11 mouse cellular contexts compared by ENCODE assay signal in genomic region chr4:13364755-13365154, GRCm38 (mm10).
DNase-seq lines count a peak whose midpoint lies in the region; ATAC-seq and TF ChIP-seq lines count a peak whose summit lies in the region.
"Had no signal": no experiment of that assay in that cellular context is flagged by ENCODE, and none has a peak within 500 bp of the region (broad histone marks: within the 10 kb centered on the region; RNA-seq: fewer than 3 reads in every experiment).

No protein-coding gene starts in this region.

- 45% methylated on average over 2 of the region's 2 CpGs for WGBS in liver, embryonic 11.5 days

- H3K36me3 ChIP-seq in liver, embryonic 11.5 days (ENCODE audit: control insufficient read depth, insufficient read depth, low read length) = no peaks in the 10 kb centered on the region
- H3K36me3 ChIP-seq in myocyte (ENCODE audit: control insufficient read depth, insufficient read depth) = no peaks in the 10 kb centered on the region
- H3K36me3 ChIP-seq: neural tube, embryonic 12.5 days had no signal

- TF ChIP-seq CTCF in embryonic fibroblast, embryonic 13.5 days (IDR thresholded peaks at IDR 0.05; ENCODE audit: borderline replicate concordance, insufficient read depth, low read length) = no peak

- no peak overlapping the region for H3ac ChIP-seq in myocyte (ENCODE audit: control insufficient read depth, insufficient read length)

- no peak; the same call in 1 of the 2 replicates for TF ChIP-seq POLR2A in embryonic fibroblast, embryonic 13.5 days (IDR thresholded peaks at IDR 0.05; ENCODE audit: low read depth, low read length)
- TF ChIP-seq POLR2A in myocyte (IDR thresholded peaks at IDR 0.05; ENCODE audit: insufficient read length, low read depth) = no peak

- H3K27me3 ChIP-seq in liver, embryonic 11.5 days (replicated peaks; ENCODE audit: control insufficient read depth, insufficient read depth, low read length) = no peaks in the 10 kb centered on the region
- H3K27me3 ChIP-seq in myocyte (ENCODE audit: control insufficient read depth, insufficient read depth, insufficient read length) = no peaks in the 10 kb centered on the region
- H3K27me3 ChIP-seq: neural tube, embryonic 12.5 days had no signal

- H3K4me2 ChIP-seq in liver, embryonic 11.5 days = no peak overlapping the region
- peak overlapping the region; percentile 59 for H3K4me2 ChIP-seq in myocyte (ENCODE audit: low read depth)
- H3K4me2 ChIP-seq: neural tube, embryonic 12.5 days had no signal

- no peaks in the 10 kb centered on the region for H3K4me1 ChIP-seq in liver, embryonic 11.5 days (replicated peaks; ENCODE audit: control insufficient read depth, insufficient read depth, low read length)
- H3K4me1 ChIP-seq in embryonic fibroblast, embryonic 13.5 days (ENCODE audit: control insufficient read depth, insufficient read depth, low read length) = peaks cover 3% of the 10 kb centered on the region
- H3K4me1 ChIP-seq: neural tube, embryonic 12.5 days had no signal

- H3K4me3 ChIP-seq in liver, embryonic 11.5 days (ENCODE audit: low read depth, low read length) = no peak overlapping the region
- H3K4me3 ChIP-seq in embryonic fibroblast, embryonic 13.5 days (ENCODE audit: insufficient read depth, low read length) = no peak overlapping the region
- no peak overlapping the region for H3K4me3 ChIP-seq in myocyte
- H3K4me3 ChIP-seq: neural tube, embryonic 12.5 days had no signal

- peak; percentile 4 for DNase-seq in liver
- DNase-seq in liver, embryonic 11.5 days (ENCODE audit: low spot score) = no peak
- DNase-seq in embryo, embryonic 10.5 days (ENCODE audit: low spot score) = peak; percentile 83
- no peak for DNase-seq in kidney, postnatal 36 days
- DNase-seq in kidney, postnatal 25 days = no peak
- no peak for DNase-seq in frontal cortex, postnatal 36 days (ENCODE audit: low spot score in 2 of 2)
- DNase-seq: cerebellum, adult 18-20 months; lung, adult 2 months had no signal

- H3K9me3 ChIP-seq in liver, embryonic 11.5 days (ENCODE audit: control insufficient read depth, low read length) = no peaks in the 10 kb centered on the region
- H3K9me3 ChIP-seq: neural tube, embryonic 12.5 days had no signal

- no peak for ATAC-seq in liver, embryonic 11.5 days (replicated peaks; ENCODE audit: low FRiP score)

- H3K27ac ChIP-seq in liver, embryonic 11.5 days (ENCODE audit: low read depth, low read length) = no peak overlapping the region
- H3K27ac ChIP-seq in embryonic fibroblast, embryonic 13.5 days (ENCODE audit: insufficient read depth, low read length) = peak overlapping the region; percentile 87
- H3K27ac ChIP-seq: neural tube, embryonic 12.5 days had no signal

- H3K79me2 ChIP-seq in myocyte (ENCODE audit: control insufficient read depth, insufficient read depth) = no peaks in the 10 kb centered on the region

- H3K9ac ChIP-seq in liver, embryonic 11.5 days (ENCODE audit: low read depth, low read length) = no peak overlapping the region
- H3K9ac ChIP-seq: neural tube, embryonic 12.5 days had no signal

TF ChIP-seq in myocyte, 11 proteins besides CTCF, POLR2A, EP300 and RAD21:
- TF ChIP-seq E2F4 (IDR thresholded peaks at IDR 0.05; ENCODE audit: insufficient read depth) (no peak), CEBPB (IDR thresholded peaks at IDR 0.05; ENCODE audit: insufficient read depth, poor library complexity, severe bottlenecking) (peak; percentile 85), POLR2AphosphoS2 (IDR thresholded peaks at IDR 0.05; ENCODE audit: insufficient read length, low read depth) (no peak), MYOD1 (IDR thresholded peaks at IDR 0.05; ENCODE audit: control insufficient read depth in 1 of 3, insufficient read length in 2 of 3, low read depth in 2 of 3) (peak in 2 of 3 experiments; percentile 51 to 68), TCF12 (IDR thresholded peaks at IDR 0.05; ENCODE audit: insufficient read depth, poor library complexity, severe bottlenecking) (peak; percentile 72), MAX (IDR thresholded peaks at IDR 0.05; ENCODE audit: low read depth) (no peak), SRF (IDR thresholded peaks at IDR 0.05; ENCODE audit: control insufficient read depth, insufficient read length, low read depth) (no peak), USF1 (IDR thresholded peaks at IDR 0.05; ENCODE audit: low read depth) (peak; percentile 0), TCF3 (IDR thresholded peaks at IDR 0.05; ENCODE audit: insufficient read length, low read depth) (no peak), REST (IDR thresholded peaks at IDR 0.05; ENCODE audit: insufficient read depth, insufficient read length) (no peak), MYOG (IDR thresholded peaks at IDR 0.05; ENCODE audit: control insufficient read depth in 1 of 3, insufficient read depth in 1 of 3, insufficient read length in 2 of 3, low read depth in 2 of 3) (peak in 1 of 3 experiments; percentile 54)

Comparison
In these comparisons a context has a peak if more than half of its experiments do, and no peak if none do; other contexts are left out.
1. DNase-seq: peak in liver (single experiment) and embryo, embryonic 10.5 days (single experiment); none in liver, embryonic 11.5 days (single experiment), kidney, postnatal 36 days (0 of 2), kidney, postnatal 25 days (0 of 2) and frontal cortex, postnatal 36 days (0 of 2).